Mouse (Mus musculus) heart, adult 18-20 months (tissue): ENCODE results near the gene Prkaa1. TPM values are rescaled to one million over a fixed set of nuclear protein-coding genes. Genes with fewer than 3 reads are reported as not detected.

Source experiments
- total RNA-seq, 2 experiments: library from RNA; stranded (reverse); gene quantifications; 2 replicates each; pipeline ENCODE4 v1.2.3; 2021

The Prkaa1 gene
- total RNA-seq, 2 experiments from 2014 or later: 12.5 to 13.9 TPM

Other genes starting within 250 kb of the Prkaa1 start
- gene Mroh2b, start 245.1 kb upstream of the Prkaa1 start, total RNA-seq: not detected
- 1 to 10 TPM; 2.3 to 7.9 TPM for gene C7, start 80.1 kb upstream of the Prkaa1 start, total RNA-seq
- 1 to 10 TPM; 6.9 to 10.0 TPM for gene Card6, start 35.3 kb upstream of the Prkaa1 start, total RNA-seq
- gene Rpl37, start 27.2 kb upstream of the Prkaa1 start, total RNA-seq: 100 to 1,000 TPM; 208 to 218 TPM
- 10 to 100 TPM; 41.0 to 49.4 TPM for gene Ttc33, start 41.7 kb downstream of the Prkaa1 start, total RNA-seq
- 1 to 10 TPM; 1.3 to 2.1 TPM for gene Ptger4, start 100.3 kb downstream of the Prkaa1 start, total RNA-seq